Mouse (Mus musculus) heart, embryonic 10.5 days (tissue): Measurements from ENCODE around the gene Dcp1b. TPM values are rescaled to one million over a fixed set of nuclear protein-coding genes. Genes with fewer than 3 reads are reported as not detected.

Source experiments
- DNase-seq: peaks from one replicate; pipeline ENCODE4 v3.0.0-alpha.2; 2017; ENCODE audit warnings: low spot score
- H3K27ac ChIP-seq: fragments of 300-500 bp; sonication (generic); 2 replicates; pipeline ENCODE4 v1.5.1; 2016; ENCODE audit warnings: mild to moderate bottlenecking
- H3K27me3 ChIP-seq: fragments of 300-500 bp; sonication (generic); 2 replicates; pipeline ENCODE4 v1.6.1; 2016; ENCODE audit warnings: mild to moderate bottlenecking; ENCODE audit not compliant: poor library complexity, insufficient read depth, severe bottlenecking
- H3K36me3 ChIP-seq: fragments of 300-500 bp; sonication (generic); 2 replicates; pipeline ENCODE4 v1.6.1; 2016; ENCODE audit warnings: mild to moderate bottlenecking, moderate library complexity
- H3K4me1 ChIP-seq: fragments of 300-500 bp; sonication (generic); 2 replicates; pipeline ENCODE4 v1.6.1; 2016; ENCODE audit warnings: mild to moderate bottlenecking
- H3K4me3 ChIP-seq: fragments of 300-500 bp; sonication (generic); 2 replicates; pipeline ENCODE4 v1.5.1; 2016; ENCODE audit warnings: mild to moderate bottlenecking, moderate library complexity
- H3K9me3 ChIP-seq: fragments of 300-500 bp; sonication (generic); 2 replicates; pipeline ENCODE4 v1.6.1; 2016; ENCODE audit warnings: mild to moderate bottlenecking, moderate library complexity
- WGBS: fragments of 180-500 bp; shearing (Covaris S2); methylation state at CpG from one replicate; pipeline ENCODE4 v1.1.7; 2016; 5-methylcytosine and 5-hydroxymethylcytosine counted together
- polyA plus RNA-seq: library from polyadenylated mRNA; unstranded; fragments of >200 nt; fragmentation: Nextera tagmentation; extraction: Ambion mirVana; gene quantifications from 2 replicates; pipeline ENCODE4 v1.2.1, GENCODE M21; 2016

The Dcp1b gene
- polyA plus RNA-seq, 1 experiment from 2014 or later, result 8.1 TPM

DNA sequence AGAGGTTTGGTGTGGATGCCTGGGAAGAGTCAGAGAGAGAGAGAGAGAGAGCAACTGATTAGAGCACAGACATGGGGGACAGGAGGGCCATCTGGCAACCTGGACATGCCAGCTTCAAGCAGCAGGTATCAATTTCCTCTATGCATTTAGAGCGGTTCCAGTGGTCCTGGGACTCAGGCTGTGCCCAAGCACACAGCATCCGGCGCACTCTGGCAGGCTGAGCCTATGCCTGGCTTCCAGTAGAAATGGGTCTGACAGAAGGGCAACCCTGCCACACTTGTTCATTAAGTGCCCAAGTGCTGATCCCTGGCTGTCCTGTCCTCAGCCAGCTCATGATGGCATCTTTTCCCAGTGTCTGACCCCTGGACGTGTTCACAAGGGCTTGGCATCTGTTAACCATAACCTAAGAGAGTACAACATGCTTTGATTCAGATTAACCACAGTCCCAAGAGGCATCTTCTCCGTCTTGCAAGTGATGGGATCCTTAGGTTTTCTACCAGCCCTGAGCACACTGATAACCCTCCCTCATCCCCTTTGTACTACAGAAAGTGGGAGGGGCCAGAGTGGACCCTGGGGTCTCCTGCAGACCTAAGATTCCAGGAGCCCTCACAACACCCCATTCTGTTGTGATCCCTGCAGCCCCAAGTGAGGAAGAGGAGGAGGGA is 64.4 kb downstream of the Dcp1b start:
- DNase-seq, result peak; percentile 63
- Histone ChIP-seq H3K27ac (no peak overlapping the region), H3K36me3 (no peaks in the 10 kb centered on the region), H3K27me3 (peaks cover 12% of the 10 kb centered on the region; the same call in 1 of the 2 replicates), H3K9me3 (no peaks in the 10 kb centered on the region), H3K4me3 (no peak overlapping the region), H3K4me1 (peaks cover 17% of the 10 kb centered on the region; the same call in 1 of the 2 replicates)
- WGBS, result 76% methylated on average over 5 of the region's 5 CpGs

DNA sequence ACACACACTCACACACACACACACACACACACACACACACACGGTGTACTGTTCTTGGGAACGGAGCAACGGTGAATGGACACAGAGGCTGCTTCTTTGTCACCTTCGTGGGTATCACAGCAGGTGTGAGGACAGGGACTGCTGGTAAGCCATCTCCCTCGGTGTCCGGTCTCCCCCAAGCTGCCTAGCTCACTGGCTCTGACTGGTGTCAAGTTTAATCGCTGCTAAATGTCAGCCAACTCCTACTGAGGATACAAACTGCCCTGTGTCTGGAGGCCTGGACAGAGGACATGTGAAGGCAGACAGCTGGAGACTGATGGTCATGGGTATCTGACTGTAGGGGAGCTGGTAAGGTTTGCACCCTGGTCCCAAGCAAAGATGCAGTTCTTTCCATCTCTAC is 65.2 kb downstream of the Dcp1b start:
- H3K27ac ChIP-seq, result no peak overlapping the region
- H3K9me3 ChIP-seq, result no peaks in the 10 kb centered on the region
- peaks cover 17% of the 10 kb centered on the region; the same call in 1 of the 2 replicates for H3K4me1 ChIP-seq
- H3K27me3 ChIP-seq, result peaks cover 12% of the 10 kb centered on the region; the same call in 1 of the 2 replicates
- H3K36me3 ChIP-seq, result no peaks in the 10 kb centered on the region
- no peak overlapping the region for H3K4me3 ChIP-seq
- 65% methylated on average over 7 of the region's 7 CpGs for WGBS
- DNase-seq, result no peak

DNA sequence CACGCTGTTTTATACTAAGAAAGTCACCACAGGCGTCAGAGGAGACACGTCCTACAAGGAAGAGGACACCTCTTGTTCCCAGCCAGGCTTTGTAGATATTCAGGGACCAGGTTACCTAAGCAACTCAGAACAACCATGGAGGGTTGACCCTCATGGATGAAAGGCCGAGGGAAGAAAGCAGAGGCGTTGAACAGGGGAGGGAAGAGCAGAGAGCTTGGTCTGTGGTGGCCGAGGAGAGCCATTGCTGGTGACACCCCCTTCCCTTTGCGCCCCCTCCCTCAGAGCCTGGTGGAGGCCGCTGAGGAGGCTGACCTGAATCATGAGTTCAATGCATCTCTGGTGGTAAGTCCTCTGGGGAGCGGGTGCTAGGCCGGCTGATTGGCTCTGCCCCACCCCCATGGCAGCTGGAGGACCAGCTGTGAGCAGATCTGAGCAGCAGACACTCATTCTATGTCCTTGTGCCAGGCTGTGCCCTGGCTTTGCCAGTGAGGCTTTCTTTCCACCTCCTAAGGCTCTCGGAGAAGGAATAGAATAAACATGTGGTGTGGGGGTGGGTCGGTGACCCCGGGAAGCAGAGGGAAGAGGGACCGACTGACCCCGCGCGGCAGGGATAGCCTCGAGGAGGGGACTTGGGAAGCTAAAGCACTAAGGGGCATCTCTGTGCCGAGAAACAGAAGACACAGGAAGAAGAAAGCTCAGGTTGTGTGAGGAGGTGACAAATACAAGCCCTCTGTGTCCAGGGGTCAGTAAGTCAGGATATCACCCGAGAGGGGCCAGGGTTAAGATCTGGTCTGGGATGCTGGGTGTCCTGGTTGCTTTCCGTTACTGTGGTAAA is 66.0 kb downstream of the Dcp1b start:
- Histone ChIP-seq H3K4me3 (no peak overlapping the region), H3K27me3 (peaks cover 12% of the 10 kb centered on the region; the same call in 1 of the 2 replicates), H3K36me3 (no peaks in the 10 kb centered on the region), H3K9me3 (peaks cover 3% of the 10 kb centered on the region), H3K4me1 (peaks cover 17% of the 10 kb centered on the region; the same call in 1 of the 2 replicates), H3K27ac (no peak overlapping the region)
- peak; percentile 66 for DNase-seq
- 53% methylated on average over 21 of the region's 21 CpGs for WGBS

DNA sequence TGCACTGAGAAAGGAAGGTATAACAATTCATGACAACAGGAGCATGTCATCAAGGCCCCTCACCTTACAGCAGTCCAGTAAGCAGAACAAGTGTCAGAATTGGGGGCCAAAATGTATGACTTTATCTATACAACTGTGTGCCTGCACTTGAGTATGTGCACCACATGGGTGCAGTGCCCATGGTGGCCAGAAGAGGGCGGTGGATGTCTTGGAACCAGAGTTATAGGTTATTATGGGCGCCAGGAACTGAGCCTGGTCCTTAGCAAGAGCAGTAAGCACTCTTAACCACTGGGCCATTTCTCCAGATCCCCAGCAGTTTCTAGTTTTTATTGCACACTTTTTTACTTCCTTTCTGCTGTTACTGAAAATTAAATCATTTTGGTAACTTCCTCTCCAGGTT is 71.0 kb downstream of the Dcp1b start:
- no peak for DNase-seq
- no peak overlapping the region for H3K4me3 ChIP-seq
- 40% methylated on average over 2 of the region's 2 CpGs for WGBS

DNA sequence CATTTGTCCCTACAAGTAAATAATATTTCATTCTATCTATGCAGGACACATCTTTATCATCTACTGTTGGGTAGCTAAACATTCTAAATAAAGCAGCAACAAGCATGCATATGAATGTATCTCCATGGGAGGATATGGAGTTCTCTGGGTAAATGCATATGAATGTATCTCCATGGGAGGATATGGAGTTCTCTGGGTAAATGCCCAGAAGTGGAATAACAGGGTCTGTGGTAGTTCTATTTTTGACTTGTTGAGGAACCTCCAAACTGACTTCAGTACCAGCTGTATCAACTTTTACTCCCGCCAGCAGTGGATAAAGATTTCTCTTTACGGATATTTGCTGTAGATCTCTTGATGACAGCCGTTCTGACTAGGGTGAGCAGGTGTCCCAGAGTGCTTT is 73.5 kb downstream of the Dcp1b start:
- no peak for DNase-seq
- H3K27ac ChIP-seq, result no peak overlapping the region
- 77% methylated on average over 3 of the region's 3 CpGs for WGBS
- no peaks in the 10 kb centered on the region for H3K4me1 ChIP-seq
- H3K9me3 ChIP-seq, result peaks cover 5% of the 10 kb centered on the region
- H3K36me3 ChIP-seq, result no peaks in the 10 kb centered on the region
- no peaks in the 10 kb centered on the region for H3K27me3 ChIP-seq
- H3K4me3 ChIP-seq, result no peak overlapping the region

More for the DNA sequence above, 71.0 kb downstream of the Dcp1b start:
- no peak overlapping the region for H3K27ac ChIP-seq
- peaks cover 5% of the 10 kb centered on the region for H3K9me3 ChIP-seq
- peaks cover 6% of the 10 kb centered on the region; the same call in 1 of the 2 replicates for H3K27me3 ChIP-seq
- H3K4me1 ChIP-seq, result 0 out of 2 replicates have a peak, but pooled peaks cover under 1% of the 10 kb centered on the region
- no peaks in the 10 kb centered on the region for H3K36me3 ChIP-seq

DNA sequence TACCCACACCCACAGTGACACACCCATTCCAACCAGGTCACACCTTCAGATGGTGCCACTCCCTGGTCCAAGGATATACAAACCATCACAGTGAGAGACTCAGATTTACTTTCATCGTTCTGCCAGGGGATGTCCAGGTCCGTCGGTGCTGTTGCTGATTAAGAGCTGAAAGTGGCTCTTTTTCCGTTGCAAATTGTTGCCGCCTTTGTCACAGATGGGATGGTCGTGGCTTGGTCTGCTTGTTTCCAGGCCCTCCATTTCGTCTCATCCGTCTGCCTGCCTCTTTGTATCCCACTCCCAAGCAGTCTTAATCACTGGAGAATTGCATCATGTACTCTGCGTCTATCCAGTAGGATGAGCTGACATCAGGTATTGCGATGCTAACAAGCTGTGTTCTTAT is 74.7 kb downstream of the Dcp1b start:
- Histone ChIP-seq H3K27ac (no peak overlapping the region), H3K4me1 (no peaks in the 10 kb centered on the region), H3K9me3 (peaks cover 5% of the 10 kb centered on the region), H3K36me3 (no peaks in the 10 kb centered on the region), H3K27me3 (no peaks in the 10 kb centered on the region), H3K4me3 (no peak overlapping the region)
- 87% methylated on average over 10 of the region's 10 CpGs for WGBS
- DNase-seq, result peak; percentile 52

DNA sequence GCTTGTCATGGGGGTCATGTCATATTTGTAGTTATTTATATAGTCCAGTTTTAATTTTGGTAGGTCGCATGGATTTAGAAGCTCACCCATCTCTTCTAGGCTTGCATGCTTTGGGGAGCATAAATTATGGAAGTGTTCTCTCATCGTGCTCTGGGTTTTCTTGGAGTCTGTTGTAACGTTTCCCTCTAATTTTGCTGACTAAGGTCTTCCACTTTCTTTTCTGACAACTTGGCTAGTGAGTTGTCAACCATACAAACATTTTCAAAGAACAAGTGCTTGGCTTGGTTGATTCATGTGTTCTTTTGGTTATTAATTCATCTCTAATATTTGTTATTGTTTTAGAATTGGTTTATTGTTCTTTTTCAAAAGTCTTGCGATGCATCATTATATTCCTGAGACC is 76.7 kb downstream of the Dcp1b start:
- Histone ChIP-seq H3K27me3 (no peaks in the 10 kb centered on the region), H3K4me3 (no peak overlapping the region), H3K27ac (no peak overlapping the region), H3K4me1 (no peaks in the 10 kb centered on the region), H3K36me3 (no peaks in the 10 kb centered on the region), H3K9me3 (no peaks in the 10 kb centered on the region)
- 78% methylated on average over 4 of the region's 4 CpGs for WGBS
- DNase-seq, result peak; percentile 14

Other genes starting within 250 kb of the Dcp1b start
- 31.3 and 57.0 TPM in 2 replicates for gene Cacna1c, start 21.2 kb downstream of the Dcp1b start, polyA plus RNA-seq
- not detected in 2 replicates for gene Cacna2d4, start 61.3 kb downstream of the Dcp1b start, polyA plus RNA-seq
- 0.11 TPM in 1 of 2 replicates, not detected in the other for gene Lrtm2, start 155.5 kb downstream of the Dcp1b start, polyA plus RNA-seq
- 27.2 and 27.4 TPM in 2 replicates for gene Adipor2, start 242.5 kb downstream of the Dcp1b start, polyA plus RNA-seq